Mouse (Mus musculus) embryonic facial prominence, embryonic 11.5 days (tissue): ENCODE data around the gene Gif. TPM values are rescaled to one million over a fixed set of nuclear protein-coding genes. Genes with fewer than 3 reads are reported as not detected.

Experiments used
- ATAC-seq: fragments of 200-750 bp; cut with Nextera tagmentation; replicated peaks from 2 replicates; pipeline ENCODE4 v1.8.0; 2017; ENCODE audit warnings: low read depth; ENCODE audit not compliant: insufficient number of reproducible peaks, low FRiP score, low TSS enrichment
- DNase-seq: peaks from one replicate; pipeline ENCODE4 v3.0.0-alpha.2; 2015; ENCODE audit warnings: low spot score
- H3K27ac ChIP-seq: fragments of 300-500 bp; sonication (generic); replicated peaks from 2 replicates; pipeline ENCODE4 v1.5.1; 2014; ENCODE audit warnings: mild to moderate bottlenecking, low read depth, low read length, control low read depth
- H3K27me3 ChIP-seq: fragments of 300-500 bp; sonication (generic); 2 replicates; pipeline ENCODE4 v1.6.1; 2014; ENCODE audit warnings: mild to moderate bottlenecking, low read length, moderate library complexity, mixed read lengths; ENCODE audit not compliant: control insufficient read depth, insufficient read depth
- H3K36me3 ChIP-seq: fragments of 300-500 bp; sonication (generic); replicated peaks from 2 replicates; pipeline ENCODE4 v1.6.1; 2014; ENCODE audit warnings: low read depth, mild to moderate bottlenecking, low read length, moderate library complexity, mixed read lengths; ENCODE audit not compliant: control insufficient read depth, insufficient read depth
- H3K4me1 ChIP-seq: fragments of 300-500 bp; sonication (generic); 2 replicates; pipeline ENCODE4 v1.6.1; 2014; ENCODE audit warnings: low read length, mixed read lengths; ENCODE audit not compliant: control insufficient read depth, insufficient read depth
- H3K4me2 ChIP-seq: fragments of 300-500 bp; sonication (generic); 2 replicates; pipeline ENCODE4 v1.6.1; 2014; ENCODE audit warnings: low read depth, mild to moderate bottlenecking, control low read depth, low read length, moderate library complexity
- H3K4me3 ChIP-seq: fragments of 300-500 bp; sonication (generic); 2 replicates; pipeline ENCODE4 v1.5.1; 2014; ENCODE audit warnings: low read depth, low read length, control low read depth
- H3K9ac ChIP-seq: fragments of 300-500 bp; sonication (generic); replicated peaks from 2 replicates; pipeline ENCODE4 v1.6.1; 2014; ENCODE audit warnings: mild to moderate bottlenecking, control low read depth, low read length
- H3K9me3 ChIP-seq: fragments of 300-500 bp; sonication (generic); replicated peaks from 2 replicates; pipeline ENCODE4 v1.6.1; 2016; ENCODE audit warnings: mild to moderate bottlenecking, low read length, inconsistent platforms, mixed read lengths; ENCODE audit not compliant: control insufficient read depth
- WGBS: fragments of 180-500 bp; shearing (Covaris S2); extraction: QIAGEN DNeasy Blood & Tissue Kit; methylation state at CpG from one replicate; pipeline ENCODE4 v1.1.7; 2014; 5-methylcytosine and 5-hydroxymethylcytosine counted together
- polyA plus RNA-seq: library from polyadenylated mRNA; unstranded; fragments of >200 nt; fragmentation: Nextera tagmentation; extraction: Ambion mirVana; gene quantifications from 2 replicates; pipeline ENCODE4 v1.2.1, GENCODE M21; 2014

The Gif gene
- polyA plus RNA-seq, 1 experiment from 2014 or later, result not detected

DNA sequence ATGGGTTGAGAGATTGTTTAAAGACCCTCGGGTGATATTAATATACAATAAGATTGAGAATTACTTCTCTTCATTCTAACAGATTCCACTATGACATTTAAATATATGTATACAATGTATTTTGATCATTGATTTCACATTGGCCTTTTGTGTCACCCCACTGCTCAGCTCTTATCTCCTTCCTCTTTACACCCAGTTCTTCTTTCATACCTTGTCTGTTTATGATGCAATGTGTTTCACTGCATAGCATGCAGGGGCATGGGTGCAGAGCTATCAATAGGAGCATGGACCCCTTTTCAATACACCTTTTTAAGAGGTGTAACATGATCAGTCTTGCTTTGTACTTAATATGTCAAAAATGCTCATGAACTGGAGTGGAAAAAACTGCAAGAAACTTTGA is 17.1 kb upstream of the Gif start:
- H3K9ac ChIP-seq, result no peak overlapping the region
- DNase-seq, result no peak
- H3K4me1 ChIP-seq, result no peaks in the 10 kb centered on the region
- no peak for ATAC-seq
- no peaks in the 10 kb centered on the region for H3K36me3 ChIP-seq
- H3K4me3 ChIP-seq, result no peak overlapping the region
- H3K27me3 ChIP-seq, result no peaks in the 10 kb centered on the region
- H3K4me2 ChIP-seq, result no peak overlapping the region
- 77% methylated on average over 1 of the region's 1 CpGs for WGBS
- no peaks in the 10 kb centered on the region for H3K9me3 ChIP-seq
- H3K27ac ChIP-seq, result no peak overlapping the region

DNA sequence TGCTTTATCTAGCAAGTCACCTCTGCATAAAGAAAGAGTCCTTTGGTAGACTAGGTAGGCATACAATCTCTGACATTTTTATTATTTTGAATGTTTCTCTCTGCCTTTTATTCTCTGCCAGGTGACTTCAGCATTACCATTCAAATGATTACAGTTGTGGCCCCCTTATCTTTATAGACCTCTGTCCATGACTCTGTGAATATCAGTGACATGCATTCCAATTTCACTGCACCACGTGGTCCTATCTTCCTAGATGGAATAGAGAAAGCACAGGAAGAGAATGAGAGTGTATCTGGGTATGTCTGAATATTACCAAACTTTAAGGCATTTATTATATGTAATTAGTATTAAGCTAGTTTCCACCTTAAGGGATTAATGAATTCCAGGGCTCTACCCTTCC is 10.9 kb upstream of the Gif start:
- Histone ChIP-seq H3K9ac (no peak overlapping the region), H3K27me3 (no peaks in the 10 kb centered on the region), H3K4me2 (no peak overlapping the region), H3K9me3 (no peaks in the 10 kb centered on the region), H3K4me3 (no peak overlapping the region), H3K27ac (no peak overlapping the region), H3K36me3 (no peaks in the 10 kb centered on the region), H3K4me1 (no peaks in the 10 kb centered on the region)
- 57% methylated on average over 1 of the region's 1 CpGs for WGBS
- DNase-seq, result no peak
- ATAC-seq, result no peak

DNA sequence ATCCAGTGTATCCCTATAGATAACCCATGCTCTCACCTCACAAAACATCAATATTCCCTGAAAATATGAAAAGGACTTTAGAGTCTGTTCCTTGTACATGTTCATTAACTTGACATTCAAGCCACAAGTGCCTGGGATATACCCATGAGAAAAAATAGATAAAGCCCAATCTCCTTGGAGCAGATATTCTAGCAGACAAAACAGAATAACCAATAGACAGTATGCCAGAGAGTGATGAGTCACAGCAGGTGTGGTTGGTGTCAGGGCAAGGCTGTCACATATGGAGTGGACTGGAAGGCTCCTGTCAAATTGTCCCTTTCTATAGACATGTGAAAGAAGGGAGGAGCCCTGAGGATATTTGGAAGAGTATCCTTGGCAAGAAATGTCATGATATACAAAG is 1.7 kb upstream of the Gif start:
- no peak overlapping the region for H3K4me2 ChIP-seq
- ATAC-seq, result no peak
- DNase-seq, result no peak
- no peak overlapping the region for H3K27ac ChIP-seq
- no peak overlapping the region for H3K4me3 ChIP-seq
- no peaks in the 10 kb centered on the region for H3K36me3 ChIP-seq
- H3K4me1 ChIP-seq, result no peaks in the 10 kb centered on the region
- no peaks in the 10 kb centered on the region for H3K27me3 ChIP-seq
- H3K9ac ChIP-seq, result no peak overlapping the region
- no peaks in the 10 kb centered on the region for H3K9me3 ChIP-seq

DNA sequence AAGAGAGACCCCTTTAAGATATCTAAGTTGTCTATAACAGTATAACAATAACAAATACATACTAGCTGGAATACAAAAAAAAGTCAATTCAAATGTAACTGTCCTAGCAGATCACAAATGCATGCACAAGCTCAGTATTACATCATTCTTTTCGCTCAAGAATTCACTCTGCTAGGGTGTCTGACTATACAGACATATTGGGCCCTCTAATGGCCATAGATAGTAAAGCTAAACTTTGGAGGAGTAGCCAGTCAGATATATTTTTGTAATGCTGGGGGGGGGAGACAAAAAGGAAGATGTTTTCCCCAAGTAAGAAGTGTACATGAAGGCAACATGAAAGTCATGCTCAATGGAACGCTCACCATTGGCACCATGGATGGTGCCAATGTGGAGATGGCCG is 17.7 kb downstream of the Gif start:
- WGBS, result 86% methylated on average over 3 of the region's 3 CpGs
- Histone ChIP-seq H3K36me3 (no peaks in the 10 kb centered on the region), H3K9me3 (no peaks in the 10 kb centered on the region), H3K9ac (no peak overlapping the region), H3K4me2 (no peak overlapping the region), H3K27me3 (no peaks in the 10 kb centered on the region), H3K4me1 (no peaks in the 10 kb centered on the region), H3K27ac (no peak overlapping the region), H3K4me3 (no peak overlapping the region)
- no peak for ATAC-seq
- DNase-seq, result no peak

DNA sequence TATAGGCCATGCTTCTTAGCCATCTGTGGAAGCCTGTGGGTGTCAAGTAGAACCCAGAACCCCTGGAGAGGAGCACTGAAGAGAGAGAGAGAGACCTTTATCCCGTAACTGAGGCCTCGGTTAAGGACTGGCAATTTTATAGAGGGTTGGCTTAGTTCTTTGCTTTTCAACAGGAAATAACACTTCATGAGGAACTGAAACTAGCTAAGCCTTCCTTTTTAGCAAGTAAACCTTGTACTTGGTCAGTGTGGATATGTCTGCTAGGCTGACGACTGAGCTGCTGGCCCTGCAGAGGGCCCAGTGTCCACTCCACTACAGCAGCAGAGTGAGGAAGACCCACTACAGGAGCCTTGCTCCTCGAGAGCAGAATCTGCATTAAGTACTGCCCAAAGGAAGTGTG is 19.1 kb downstream of the Gif start:
- DNase-seq (no peak), ATAC-seq (no peak)
- Histone ChIP-seq H3K27me3 (no peaks in the 10 kb centered on the region), H3K27ac (no peak overlapping the region), H3K4me3 (no peak overlapping the region), H3K36me3 (no peaks in the 10 kb centered on the region), H3K9ac (no peak overlapping the region), H3K4me2 (no peak overlapping the region), H3K4me1 (no peaks in the 10 kb centered on the region), H3K9me3 (no peaks in the 10 kb centered on the region)
- 69% methylated on average over 4 of the region's 4 CpGs for WGBS

DNA sequence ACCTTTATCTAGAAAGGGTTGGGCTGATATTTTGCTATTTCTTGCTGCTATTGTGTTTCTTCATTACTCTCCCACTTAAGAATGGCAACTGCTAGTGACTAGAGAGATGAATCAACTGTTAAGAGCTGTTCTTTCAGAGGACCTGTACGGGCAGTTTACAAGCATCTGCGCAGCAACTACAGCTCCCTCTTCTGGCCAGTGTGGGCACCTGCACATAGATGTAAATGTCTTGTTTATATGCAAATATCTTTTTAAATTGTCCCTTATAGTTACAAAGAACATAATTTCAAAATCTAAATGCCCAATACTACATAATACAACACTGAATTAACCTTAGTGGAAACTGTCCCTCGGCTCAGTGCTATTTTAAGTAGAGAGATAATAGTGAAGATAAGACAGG is 20.8 kb downstream of the Gif start:
- DNase-seq, result peak; percentile 71
- Histone ChIP-seq H3K4me2 (no peak overlapping the region), H3K4me1 (no peaks in the 10 kb centered on the region), H3K9ac (no peak overlapping the region), H3K27ac (no peak overlapping the region), H3K9me3 (no peaks in the 10 kb centered on the region), H3K27me3 (no peaks in the 10 kb centered on the region), H3K4me3 (no peak overlapping the region), H3K36me3 (no peaks in the 10 kb centered on the region)
- WGBS, result 19% methylated on average over 3 of the region's 3 CpGs
- no peak for ATAC-seq

DNA sequence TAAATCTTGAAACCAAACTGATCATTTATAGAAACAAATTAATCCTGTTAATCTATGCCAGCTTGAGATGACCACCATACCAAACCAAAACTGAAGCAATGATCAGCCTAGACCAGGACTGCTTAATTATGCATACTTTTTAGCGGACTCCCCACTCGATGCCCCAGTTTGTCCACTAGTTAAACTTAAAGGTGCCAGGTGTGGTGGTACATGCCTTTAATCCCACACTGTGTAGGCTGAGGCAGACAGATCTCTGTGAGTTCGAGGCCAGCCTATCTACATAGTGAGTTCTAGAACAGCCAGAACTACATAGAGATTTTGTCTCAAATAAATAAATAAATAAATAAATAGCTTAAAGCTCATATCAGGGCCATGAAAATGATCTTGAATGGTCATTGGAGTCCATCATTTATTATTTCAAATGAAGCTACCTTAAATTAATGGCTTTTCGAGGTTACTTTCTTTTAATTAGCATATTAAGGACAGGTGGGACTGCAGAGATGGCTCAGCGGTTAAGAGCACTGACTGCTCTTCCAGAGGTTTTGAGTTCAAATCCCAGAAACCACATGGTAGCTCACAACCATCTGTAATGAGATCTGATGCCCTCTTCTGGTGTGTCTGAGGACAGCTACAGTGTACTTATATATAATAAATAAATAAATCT is 22.0 kb downstream of the Gif start:
- Histone ChIP-seq H3K27ac (no peak overlapping the region), H3K9me3 (no peaks in the 10 kb centered on the region), H3K4me1 (no peaks in the 10 kb centered on the region), H3K9ac (no peak overlapping the region), H3K4me2 (no peak overlapping the region), H3K27me3 (no peaks in the 10 kb centered on the region), H3K4me3 (no peak overlapping the region), H3K36me3 (no peaks in the 10 kb centered on the region)
- WGBS, result 88% methylated on average over 5 of the region's 5 CpGs
- ATAC-seq (no peak), DNase-seq (no peak)

DNA sequence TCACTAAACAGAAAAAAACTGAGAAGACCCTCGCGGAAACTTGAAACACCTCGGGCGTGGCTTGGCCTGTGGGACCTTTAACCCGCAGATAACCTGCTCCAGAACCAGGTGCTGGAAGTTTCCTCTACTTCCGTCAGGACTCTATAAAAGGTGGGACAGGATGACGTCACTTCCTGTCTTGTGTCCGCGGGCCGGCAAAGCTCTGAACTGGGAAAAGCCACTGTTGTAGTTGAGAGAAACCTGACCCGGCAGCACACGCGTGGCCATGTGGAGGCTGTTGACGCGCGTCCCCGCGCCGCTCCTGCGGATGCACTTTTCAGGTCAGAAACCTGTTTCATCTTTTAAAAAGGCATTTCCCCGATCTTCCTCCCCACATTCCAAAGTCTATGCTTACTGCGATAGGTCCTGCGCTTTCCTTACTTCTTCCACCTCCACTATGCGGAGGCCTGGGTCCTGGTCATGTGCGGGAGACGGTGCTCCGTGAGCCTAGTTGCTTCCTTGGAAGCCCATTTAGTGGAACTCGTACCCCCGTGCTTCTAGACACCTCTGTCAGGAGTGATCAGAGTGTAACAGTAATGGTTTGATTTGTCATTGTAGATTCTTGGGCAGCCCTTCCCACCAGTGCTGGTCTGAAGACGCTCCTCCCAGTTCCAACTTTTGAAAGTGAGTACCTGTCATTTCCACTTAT is 23.0 kb downstream of the Gif start, which contains the start of gene Mrpl16:
Gene Mrpl16, plus strand, starts transcription at position 187 of the 688 bp plus-strand sequence.
- peak; percentile 96 for DNase-seq
- Histone ChIP-seq H3K4me3 (peak within 1 kb of the TSS; percentile 62), H3K27ac (no peak within 1 kb of the TSS), H3K27me3 (no peaks in the 10 kb centered on the region), H3K9ac (peak within 1 kb of the TSS; percentile 76), H3K4me2 (peak within 1 kb of the TSS; percentile 46), H3K4me1 (no peaks in the 10 kb centered on the region), H3K36me3 (no peaks in the 10 kb centered on the region), H3K9me3 (no peaks in the 10 kb centered on the region)
- peak; percentile 90 for ATAC-seq
- under 1% methylated on average over 30 of the region's 30 CpGs for WGBS
